Mouse (Mus musculus): ENCODE results near the gene Cd276. TPM values are rescaled to one million over a fixed set of nuclear protein-coding genes. Genes with fewer than 3 reads are reported as not detected.

The Cd276 gene
- total RNA-seq, 2 experiments from 2014 or later: not detected

Other genes with a start within 250 kb of the Cd276 start
- gene Loxl1, start 242.3 kb downstream of the Cd276 start, total RNA-seq (2014; fragmentation: Nextera tagmentation): not detected in 2 replicates
- not detected in 2 replicates for gene Loxl1, start 242.3 kb downstream of the Cd276 start, total RNA-seq (2017)
- gene Tbc1d21, start 185.0 kb downstream of the Cd276 start, total RNA-seq (2014; fragmentation: Nextera tagmentation): not detected in 2 replicates
- not detected in 2 replicates for gene Tbc1d21, start 185.0 kb downstream of the Cd276 start, total RNA-seq (2017)
- gene Insyn1, start 66.8 kb downstream of the Cd276 start, total RNA-seq (2014; fragmentation: Nextera tagmentation): not detected in 2 replicates
- gene Insyn1, start 66.8 kb downstream of the Cd276 start, total RNA-seq (2017): not detected in 2 replicates
- gene Nptn, start 26.8 kb upstream of the Cd276 start, total RNA-seq (2014; fragmentation: Nextera tagmentation): 142 and 165 TPM in 2 replicates
- 73.2 and 106 TPM in 2 replicates for gene Nptn, start 26.8 kb upstream of the Cd276 start, total RNA-seq (2017)
- gene Rec114, start 188.5 kb upstream of the Cd276 start, total RNA-seq (2014; fragmentation: Nextera tagmentation): 15.3 and 34.7 TPM in 2 replicates
- 36.9 and 51.4 TPM in 2 replicates for gene Rec114, start 188.5 kb upstream of the Cd276 start, total RNA-seq (2017)